Mouse (Mus musculus) adrenal gland, postnatal 14 days (tissue): ENCODE measurements around the gene Fubp3. TPM values are rescaled to one million over a fixed set of nuclear protein-coding genes. Genes with fewer than 3 reads are reported as not detected.
"Not testable (repeated sequence)": the region's sequence is repeated elsewhere in the genome, so short reads cannot be mapped to it uniquely, and the experiment has no call there.

Source experiments
- DNase-seq: peaks from one replicate; pipeline ENCODE4 v3.0.0; 2021; ENCODE audit warnings: mixed read lengths
- long read RNA-seq, 2 experiments: library from polyadenylated mRNA; stranded (forward); transcript quantifications; one replicate each; pipeline ENCODE4 v2.0.0; 2021
- total RNA-seq: library from RNA; stranded (reverse); gene quantifications from 2 replicates; pipeline ENCODE4 v1.2.3, GENCODE M21; 2021

Fubp3 gene
- total RNA-seq = 49.9 and 54.4 TPM in 2 replicates
- long read RNA-seq, experiment 1, transcript Fubp3-202 (19 exons, 3,268 nt) = major isoform, 19 of 58 reads
- long read RNA-seq, experiment 1, transcript Fubp3-201 (18 exons, 3,648 nt) = minor isoform, 6 of 58 reads
- long read RNA-seq, experiment 1, partial matches to known transcripts = 18 of 58 reads
- long read RNA-seq, experiment 1, other reads (novel, unspliced or antisense) = 13 of 58 reads
- long read RNA-seq, experiment 2, transcript Fubp3-202 (19 exons, 3,268 nt) = major isoform, 8 of 33 reads
- long read RNA-seq, experiment 2, transcript Fubp3-201 (18 exons, 3,648 nt) = major isoform, 8 of 33 reads
- long read RNA-seq, experiment 2, partial matches to known transcripts = 9 of 33 reads
- long read RNA-seq, experiment 2, other reads (novel, unspliced or antisense) = 7 of 33 reads

GRCm38 (mm10) chr2:31572051-31572914 is at the start of gene Fubp3:
Fubp3 (plus strand) TSS chr2:31572651.
- DNase-seq = peak; percentile 96

DNA sequence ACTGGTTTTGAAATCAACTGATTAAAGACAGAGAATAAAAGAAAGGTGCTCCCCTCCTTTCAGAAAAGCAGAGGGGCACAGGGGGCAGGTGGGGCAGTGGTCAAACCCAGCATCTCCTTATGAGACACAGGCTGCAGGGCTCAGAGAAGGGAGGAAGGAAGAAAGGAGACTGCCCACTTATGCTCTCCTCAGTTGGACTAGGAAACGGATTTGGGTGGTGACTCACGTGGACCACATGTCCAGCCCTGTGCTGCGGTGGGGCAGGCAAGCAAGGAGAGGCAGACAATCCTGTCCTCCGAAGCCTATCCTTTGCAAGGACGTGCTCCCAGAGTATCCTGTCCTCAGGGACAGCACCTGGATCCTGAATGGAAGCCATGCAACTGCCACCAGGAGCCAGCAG is 47.8 kb upstream of the Fubp3 start:
- DNase-seq = peak; percentile 73

DNA sequence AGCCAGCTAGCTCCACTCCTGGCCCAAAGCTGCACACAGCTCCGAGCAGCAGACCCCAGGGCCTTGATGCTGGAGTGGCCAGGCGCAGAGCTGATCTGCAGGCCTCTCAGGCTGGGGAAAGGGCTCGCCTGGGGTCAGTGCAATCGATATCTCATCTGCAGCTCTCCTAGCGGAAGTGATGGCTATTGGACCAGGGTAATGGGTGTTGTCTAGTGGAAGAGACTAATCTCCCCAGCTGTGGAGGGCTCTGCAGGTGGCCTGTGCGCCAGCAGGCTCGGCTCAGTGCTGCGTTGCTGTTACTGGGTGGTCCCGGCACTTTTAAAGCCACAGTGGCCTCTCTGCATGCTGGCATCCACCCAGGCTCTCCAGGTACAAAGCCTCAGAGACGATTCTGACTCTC is 46.7 kb upstream of the Fubp3 start:
- no peak for DNase-seq

DNA sequence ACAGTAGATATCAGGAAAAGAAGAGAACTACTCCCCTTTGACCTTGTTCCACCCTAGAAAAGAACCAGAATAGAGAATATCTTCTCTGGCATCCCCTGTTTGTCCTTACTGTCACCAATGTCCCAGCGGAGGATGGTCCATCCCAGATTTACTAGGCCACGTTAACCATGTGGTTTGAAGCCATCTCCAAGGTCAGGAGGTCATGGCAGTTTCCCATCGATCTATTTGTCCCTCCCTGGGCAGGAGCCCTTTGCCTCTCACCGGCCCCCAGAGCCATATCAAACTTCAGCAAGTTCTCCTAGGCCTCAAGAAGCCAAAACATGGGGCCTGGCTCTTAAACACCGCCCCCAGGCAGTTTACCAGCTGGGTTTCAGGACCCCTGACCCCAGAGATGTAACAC is 42.2 kb upstream of the Fubp3 start:
- no peak for DNase-seq

- DNase-seq = no peak
Observed at GRCm38 (mm10) chr2:31537054-31537453, 35.4 kb upstream of the Fubp3 start.

GRCm38 (mm10) chr2:31538745-31539144 is 33.7 kb upstream of the Fubp3 start:
- DNase-seq = no peak

- DNase-seq = no peak
Observed at GRCm38 (mm10) chr2:31541581-31541980, 30.9 kb upstream of the Fubp3 start.

GRCm38 (mm10) chr2:31547726-31548125 is 24.7 kb upstream of the Fubp3 start:
- no peak for DNase-seq

DNA sequence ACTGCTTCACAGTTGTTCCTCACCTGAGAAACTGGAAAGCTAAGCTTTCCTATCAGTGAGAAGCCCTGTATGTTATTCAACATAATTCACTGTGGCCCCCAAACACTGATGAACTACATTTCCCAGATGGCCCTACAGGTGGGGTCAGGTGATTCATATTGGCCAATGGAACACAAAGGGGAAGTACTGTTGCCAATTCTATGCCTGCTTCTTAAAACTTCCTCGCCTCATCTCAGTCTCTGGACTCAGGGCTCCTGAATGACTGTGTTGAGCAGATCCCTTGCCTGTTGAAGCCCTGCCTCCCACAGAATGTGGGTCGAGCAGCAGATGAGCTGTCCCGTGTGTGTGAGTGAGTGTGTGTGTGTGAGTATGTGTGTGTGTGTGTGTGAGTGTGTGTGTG is 21.9 kb upstream of the Fubp3 start:
- DNase-seq = no peak

DNA sequence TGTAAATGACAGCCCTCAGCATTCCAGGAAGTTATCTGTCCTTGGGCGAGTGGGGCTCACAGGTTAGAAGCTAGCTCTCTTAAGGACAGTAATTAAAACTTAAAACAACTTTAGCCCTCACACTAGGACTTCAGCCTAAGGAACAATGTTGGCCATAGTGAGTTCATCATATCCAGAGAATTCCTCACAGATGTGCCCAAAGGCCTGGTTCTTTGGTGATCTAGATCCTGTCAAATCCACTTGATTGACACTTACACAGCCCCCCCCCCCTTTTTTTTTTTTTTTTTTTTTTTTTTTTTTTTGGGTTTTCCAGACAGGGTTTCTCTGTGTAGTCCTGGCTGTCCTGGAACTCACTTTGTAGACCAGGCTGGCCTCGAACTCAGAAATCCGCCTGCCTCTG is 21.1 kb upstream of the Fubp3 start:
- DNase-seq = not testable (repeated sequence)

DNA sequence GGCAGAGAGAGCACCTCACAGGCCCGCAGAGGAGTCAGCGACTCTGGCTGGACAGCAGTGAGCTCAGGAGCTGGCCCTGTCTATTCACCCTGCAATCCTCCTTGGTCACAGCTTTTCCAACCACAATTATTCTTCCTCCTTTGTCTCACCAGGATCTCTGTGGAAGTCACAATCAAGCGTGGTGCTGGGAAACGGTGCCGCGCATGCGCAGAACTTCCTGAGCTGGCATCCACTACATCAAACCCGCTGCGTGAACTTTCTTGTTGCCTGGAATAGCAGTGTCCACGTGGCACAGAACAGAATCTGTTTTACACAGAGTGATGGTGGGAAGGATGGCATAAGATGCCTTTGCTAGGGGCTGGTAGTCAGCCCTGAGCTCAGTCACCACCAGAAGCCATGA is 20.5 kb upstream of the Fubp3 start:
- DNase-seq = no peak

GRCm38 (mm10) chr2:31554619-31555018 is 17.8 kb upstream of the Fubp3 start:
- no peak for DNase-seq

DNA sequence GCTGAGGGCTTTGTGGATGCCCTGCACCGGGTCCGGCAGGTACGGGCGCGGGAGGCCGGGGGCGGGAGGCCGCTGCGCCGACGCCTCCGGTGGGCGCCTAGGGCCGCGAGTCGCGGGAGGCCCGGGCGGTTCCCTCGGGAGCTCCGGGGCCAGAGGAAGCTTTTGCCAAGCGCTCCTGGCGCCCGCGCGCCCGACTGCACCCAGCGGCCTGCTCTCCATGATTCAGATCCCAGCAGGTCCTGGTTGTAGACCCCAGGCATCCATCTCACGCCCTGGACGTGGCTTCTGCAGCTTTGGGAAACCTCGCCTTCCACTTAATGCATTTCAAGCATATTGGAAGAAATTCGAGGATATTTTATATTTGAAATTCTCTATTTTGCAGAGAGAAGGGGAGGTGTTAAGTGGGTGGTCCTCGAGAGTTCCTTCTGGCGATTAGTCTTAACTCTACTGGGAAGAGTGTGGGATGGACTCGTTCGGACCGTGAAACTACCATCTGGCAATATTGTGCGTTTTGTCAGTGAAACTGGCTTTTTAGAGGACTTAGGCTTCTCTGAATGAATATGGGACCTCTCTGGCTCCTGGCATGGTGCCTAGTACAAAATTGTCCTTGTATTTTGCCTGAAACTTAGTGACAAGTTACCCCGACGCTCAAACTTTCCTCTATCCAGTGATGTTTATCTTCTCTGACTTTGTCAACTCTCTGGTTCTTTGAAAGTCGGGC is 624 bp downstream of the Fubp3 start:
- peak; percentile 26 for DNase-seq

DNA sequence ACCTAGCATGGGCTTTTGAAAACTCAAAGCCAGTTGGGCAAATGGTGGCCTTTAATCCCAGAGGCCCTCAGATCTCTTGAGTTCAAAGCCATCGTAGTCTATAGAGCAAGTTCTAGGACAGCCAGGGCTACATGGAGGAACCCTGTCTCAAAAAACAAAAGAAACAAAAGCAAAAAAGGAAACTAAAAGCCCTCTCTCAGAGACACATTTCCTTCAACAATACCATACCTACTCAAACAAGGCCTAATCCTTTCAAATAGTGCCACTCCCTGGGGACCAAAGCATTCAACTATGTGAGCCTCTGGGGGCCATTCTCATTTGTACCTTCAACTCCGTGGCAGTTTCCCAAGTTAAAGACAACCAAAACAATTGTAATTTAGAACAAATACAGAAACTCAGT is 9.2 kb downstream of the Fubp3 start:
- DNase-seq = no peak

- DNase-seq = no peak
Observed at GRCm38 (mm10) chr2:31591799-31592484, 19.5 kb downstream of the Fubp3 start.

DNA sequence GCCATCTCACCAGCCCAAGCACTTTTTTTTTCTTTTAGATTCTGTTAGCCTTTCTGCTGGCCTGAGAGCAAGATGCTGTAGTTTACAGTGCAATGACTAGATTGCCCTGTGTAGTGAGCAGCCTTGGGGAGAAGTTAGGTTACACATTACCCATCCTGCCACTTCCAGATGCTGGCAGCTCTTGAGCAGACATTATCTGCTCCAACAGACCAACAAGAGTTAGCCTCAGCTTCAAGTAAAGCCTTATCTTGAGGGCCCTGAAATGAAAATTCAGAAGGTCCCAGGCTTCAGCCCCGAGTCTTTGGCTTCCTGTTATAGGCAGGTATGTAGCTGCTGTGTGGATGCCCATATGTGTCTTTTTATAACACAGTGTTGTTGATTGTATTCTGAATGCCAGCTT is 35.1 kb downstream of the Fubp3 start:
- DNase-seq = no peak

DNA sequence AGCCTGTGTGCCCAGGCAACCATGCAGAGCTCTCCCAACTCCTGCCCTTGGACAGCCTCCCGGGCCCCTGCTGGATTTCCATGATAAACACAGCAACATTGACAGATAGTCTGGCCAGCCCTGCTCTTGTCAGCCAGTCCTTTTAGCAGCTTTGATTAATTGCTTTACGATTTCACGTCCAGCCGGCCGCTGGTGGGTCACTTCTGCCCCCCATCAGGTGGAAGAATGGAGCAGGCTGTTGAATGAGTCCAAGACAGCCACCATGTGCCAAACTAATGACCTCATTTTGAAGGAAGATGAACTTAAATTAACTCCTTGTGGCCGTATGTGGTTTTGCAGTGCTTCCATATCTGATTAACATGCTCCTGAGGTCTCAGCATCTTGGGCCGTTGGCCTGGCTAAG is 37.4 kb downstream of the Fubp3 start:
- DNase-seq = no peak

- no peak for DNase-seq
Observed at GRCm38 (mm10) chr2:31610922-31611321, 38.5 kb downstream of the Fubp3 start.

DNA sequence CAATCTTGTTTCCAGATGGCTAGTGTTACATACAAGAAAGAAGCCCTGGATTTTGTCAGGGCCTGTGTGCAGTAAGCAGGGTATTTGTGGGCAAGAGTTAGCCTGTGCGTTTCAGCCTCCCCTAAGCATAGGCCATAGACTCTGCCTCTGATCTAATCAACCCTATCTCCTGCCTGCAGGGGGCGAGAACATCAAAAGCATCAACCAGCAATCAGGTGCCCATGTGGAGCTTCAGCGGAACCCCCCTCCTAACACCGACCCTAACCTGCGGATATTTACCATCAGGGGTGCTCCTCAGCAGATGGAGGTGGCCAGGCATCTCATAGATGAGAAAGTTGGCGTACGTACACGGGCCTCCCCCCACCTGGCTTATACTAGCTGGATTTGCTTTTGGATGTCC is 38.9 kb downstream of the Fubp3 start:
- DNase-seq = no peak

- DNase-seq = no peak
Observed at GRCm38 (mm10) chr2:31612627-31613026, 40.2 kb downstream of the Fubp3 start.

- no peak for DNase-seq
Observed at GRCm38 (mm10) chr2:31613781-31614180, 41.3 kb downstream of the Fubp3 start.

DNA sequence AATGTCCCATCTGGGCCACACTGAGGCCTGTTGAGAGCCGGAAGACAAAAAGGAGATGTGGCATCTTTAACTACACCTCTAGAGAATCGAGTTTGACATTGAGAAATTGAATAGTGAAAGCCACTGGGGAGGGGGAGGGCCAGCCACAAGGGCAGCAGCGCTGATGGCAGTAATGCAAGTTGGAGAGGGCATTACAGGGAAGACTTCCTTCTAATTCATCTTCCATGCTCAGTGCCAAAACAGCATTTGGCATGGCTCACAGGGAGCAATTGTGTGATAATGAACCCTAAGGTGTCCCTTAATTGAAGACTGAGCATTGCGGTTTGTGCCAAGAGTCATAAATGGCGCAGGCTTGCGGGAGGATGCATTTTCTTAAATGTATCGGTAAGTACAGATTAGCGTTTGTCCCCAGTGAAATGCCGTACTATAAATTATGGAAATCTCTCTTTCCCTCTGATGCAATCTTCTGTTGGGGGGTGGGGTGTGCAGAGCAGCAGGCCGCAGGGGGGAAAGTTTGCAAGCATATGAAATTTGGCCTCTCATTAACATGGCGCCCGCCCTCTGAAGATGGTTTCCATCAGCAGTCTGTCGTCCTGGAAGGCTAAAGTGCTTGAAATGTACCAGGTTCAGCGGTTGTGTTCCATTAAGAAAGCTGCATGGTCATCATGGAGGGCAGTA is 46.2 kb downstream of the Fubp3 start:
- no peak for DNase-seq
